Mouse (Mus musculus) myocyte (in vitro differentiated cells): Measurements from ENCODE around the gene Pitpna.

Experiments
- CEBPB ChIP-seq: IDR thresholded peaks from 2 replicates; pipeline ENCODE4 v1.6.1; 2011; ENCODE audit warnings: mild to moderate bottlenecking, moderate library complexity; ENCODE audit not compliant: poor library complexity, insufficient read depth, severe bottlenecking
- MYOD1 ChIP-seq, 3 experiments: IDR thresholded peaks; one replicate each; pipeline ENCODE4 v1.6.1; 2011; ENCODE audit warnings: control low read depth in 2 of 3, low read depth in 2 of 3, mild to moderate bottlenecking in 2 of 3, moderate library complexity in 1 of 3; ENCODE audit not compliant: insufficient read length in 2 of 3, control insufficient read depth in 1 of 3
- POLR2A ChIP-seq: IDR thresholded peaks from one replicate; pipeline ENCODE4 v1.6.1; 2011; ENCODE audit warnings: low read depth, mild to moderate bottlenecking, control low read depth, moderate library complexity; ENCODE audit not compliant: insufficient read length
- TCF3 ChIP-seq: IDR thresholded peaks from one replicate; pipeline ENCODE4 v1.6.1; 2011; ENCODE audit warnings: low read depth, control low read depth; ENCODE audit not compliant: insufficient read length
- USF1 ChIP-seq: IDR thresholded peaks from one replicate; pipeline ENCODE4 v1.6.1; 2011; ENCODE audit warnings: low read depth, mild to moderate bottlenecking, control low read depth, moderate library complexity

GRCm38 (mm10) chr11:75585978-75586377, 1.9 kb upstream of the Pitpna start:
- TF ChIP-seq CEBPB (no peak), USF1 (no peak), TCF3 (no peak), POLR2A (no peak), MYOD1 (IDR thresholded peaks at IDR 0.05; ENCODE audit: control insufficient read depth in 1 of 3, insufficient read length in 2 of 3, low read depth in 2 of 3) (no peak)
